Mouse (Mus musculus): ENCODE measurements around the gene Lce3e.

GRCm38 (mm10) chr3:93000621-93001020 lies 33.8 kb downstream of the Lce3e start:
- no peak for TF ChIP-seq EP300 (optimal IDR thresholded peaks at IDR 0.05)
- peak; percentile 44 for TF ChIP-seq CTCF (IDR thresholded peaks at IDR 0.05; ENCODE audit: low read depth)

Measured in stomach, postnatal 0 days (tissue).